Mouse (Mus musculus) bone marrow macrophage, adult 2 months (primary cell): ENCODE data around the gene Sytl5.

Experiments used
- CTCF ChIP-seq: IDR thresholded peaks from 2 replicates; pipeline ENCODE4 v1.5.1; 2012; ENCODE audit warnings: low read depth, mild to moderate bottlenecking, low read length, moderate library complexity
- POLR2A ChIP-seq: IDR thresholded peaks from 2 replicates; pipeline ENCODE4 v1.6.1; 2012; ENCODE audit warnings: mild to moderate bottlenecking, low read depth, low read length, borderline replicate concordance

DNA sequence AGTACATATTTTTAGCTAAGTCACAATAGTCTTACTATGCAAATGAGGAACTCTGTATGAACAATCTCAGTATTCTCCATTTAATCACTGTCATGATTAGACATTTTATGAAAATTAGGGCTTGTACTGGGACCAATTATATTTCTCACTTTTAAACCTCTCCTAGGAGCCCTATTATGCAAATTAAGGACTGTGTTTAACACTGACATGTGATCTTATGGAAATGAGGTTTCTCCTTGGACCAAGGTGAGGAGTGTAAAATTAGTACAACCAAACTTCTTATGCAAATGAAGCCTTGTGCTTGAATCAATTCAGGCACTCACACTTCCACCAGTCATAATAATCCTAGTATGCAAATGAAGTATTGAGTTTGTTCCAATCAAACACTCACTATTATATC lies 124.8 kb downstream of the Sytl5 start:
- no peak for TF ChIP-seq CTCF
- TF ChIP-seq POLR2A = no peak
